Mouse (Mus musculus): ENCODE data around the gene Asic1. TPM values are rescaled to one million over a fixed set of nuclear protein-coding genes. Genes with fewer than 3 reads are reported as not detected.
A peak's percentile ranks its signal among the peaks of the same experiment; 100 is the strongest.

Asic1 gene
- polyA plus RNA-seq (2012; fragmentation: generic; extraction: Trizol) = 2.0 TPM

- H3ac ChIP-seq (ENCODE audit: control insufficient read depth, insufficient read length) = no peak within 1 kb of the TSS
- no peaks in the 10 kb centered on the region for H3K36me3 ChIP-seq (ENCODE audit: control insufficient read depth, insufficient read depth)
- peaks cover 44% of the 10 kb centered on the region for H3K27me3 ChIP-seq (ENCODE audit: control insufficient read depth, insufficient read depth, insufficient read length)
- TF ChIP-seq MYOG (IDR thresholded peaks at IDR 0.05; ENCODE audit: control insufficient read depth in 1 of 3, insufficient read depth in 1 of 3, insufficient read length in 2 of 3, low read depth in 2 of 3) = no peak
- TF ChIP-seq MAX (IDR thresholded peaks at IDR 0.05; ENCODE audit: low read depth) = no peak
- peak; percentile 15 for TF ChIP-seq REST (IDR thresholded peaks at IDR 0.05; ENCODE audit: insufficient read depth, insufficient read length)
- H3K4me3 ChIP-seq = no peak within 1 kb of the TSS
- H3K79me2 ChIP-seq (ENCODE audit: control insufficient read depth, insufficient read depth) = no peaks in the 10 kb centered on the region
- peak within 1 kb of the TSS; percentile 80 for H3K4me2 ChIP-seq (ENCODE audit: low read depth)
Measured at GRCm38 (mm10) chr15:99670154-99670821, at the start of gene Asic1. Gene Asic1 (plus strand): TSS chr15:99670368.

- TF ChIP-seq MYOG (IDR thresholded peaks at IDR 0.05; ENCODE audit: control insufficient read depth in 1 of 3, insufficient read depth in 1 of 3, insufficient read length in 2 of 3, low read depth in 2 of 3) (no peak), POLR2A (IDR thresholded peaks at IDR 0.05; ENCODE audit: insufficient read length, low read depth) (peak; percentile 19)
- H3K79me2 ChIP-seq (ENCODE audit: control insufficient read depth, insufficient read depth) = peaks cover 4% of the 10 kb centered on the region
- H3K27me3 ChIP-seq (ENCODE audit: control insufficient read depth, insufficient read depth, insufficient read length) = no peaks in the 10 kb centered on the region
- no peak overlapping the region for H3K4me3 ChIP-seq
- H3K4me2 ChIP-seq (ENCODE audit: low read depth) = no peak overlapping the region
- H3ac ChIP-seq (ENCODE audit: control insufficient read depth, insufficient read length) = no peak overlapping the region
- H3K36me3 ChIP-seq (ENCODE audit: control insufficient read depth, insufficient read depth) = peaks cover 65% of the 10 kb centered on the region
Measured at GRCm38 (mm10) chr15:99622063-99622462, 48.1 kb upstream of the Asic1 start.

- peaks cover 78% of the 10 kb centered on the region for H3K36me3 ChIP-seq (ENCODE audit: control insufficient read depth, insufficient read depth)
- no peak overlapping the region for H3K4me3 ChIP-seq
- no peaks in the 10 kb centered on the region for H3K79me2 ChIP-seq (ENCODE audit: control insufficient read depth, insufficient read depth)
- TF ChIP-seq POLR2AphosphoS2 (IDR thresholded peaks at IDR 0.05; ENCODE audit: insufficient read length, low read depth) (no peak), SRF (IDR thresholded peaks at IDR 0.05; ENCODE audit: control insufficient read depth, insufficient read length, low read depth) (no peak), REST (IDR thresholded peaks at IDR 0.05; ENCODE audit: insufficient read depth, insufficient read length) (no peak), E2F4 (IDR thresholded peaks at IDR 0.05; ENCODE audit: insufficient read depth) (no peak), MYOD1 (IDR thresholded peaks at IDR 0.05; ENCODE audit: control insufficient read depth in 1 of 3, insufficient read length in 2 of 3, low read depth in 2 of 3) (no peak), MYOG (IDR thresholded peaks at IDR 0.05; ENCODE audit: control insufficient read depth in 1 of 3, insufficient read depth in 1 of 3, insufficient read length in 2 of 3, low read depth in 2 of 3) (no peak), POLR2A (IDR thresholded peaks at IDR 0.05; ENCODE audit: insufficient read length, low read depth) (no peak), TCF3 (IDR thresholded peaks at IDR 0.05; ENCODE audit: insufficient read length, low read depth) (no peak), MAX (IDR thresholded peaks at IDR 0.05; ENCODE audit: low read depth) (no peak), CEBPB (IDR thresholded peaks at IDR 0.05; ENCODE audit: insufficient read depth, poor library complexity, severe bottlenecking) (no peak), TCF12 (IDR thresholded peaks at IDR 0.05; ENCODE audit: insufficient read depth, poor library complexity, severe bottlenecking) (no peak), USF1 (IDR thresholded peaks at IDR 0.05; ENCODE audit: low read depth) (no peak)
- H3K27me3 ChIP-seq (ENCODE audit: control insufficient read depth, insufficient read depth, insufficient read length) = no peaks in the 10 kb centered on the region
- H3K4me2 ChIP-seq (ENCODE audit: low read depth) = no peak overlapping the region
- no peak overlapping the region for H3ac ChIP-seq (ENCODE audit: control insufficient read depth, insufficient read length)
Measured at GRCm38 (mm10) chr15:99631618-99632017, 38.5 kb upstream of the Asic1 start.

GRCm38 (mm10) chr15:99634702-99635101, 35.5 kb upstream of the Asic1 start:
- no peak overlapping the region for H3K4me2 ChIP-seq (ENCODE audit: low read depth)
- peaks cover under 1% of the 10 kb centered on the region for H3K79me2 ChIP-seq (ENCODE audit: control insufficient read depth, insufficient read depth)
- H3K4me3 ChIP-seq = no peak overlapping the region
- H3ac ChIP-seq (ENCODE audit: control insufficient read depth, insufficient read length) = no peak overlapping the region
- TF ChIP-seq MYOG (IDR thresholded peaks at IDR 0.05; ENCODE audit: control insufficient read depth in 1 of 3, insufficient read depth in 1 of 3, insufficient read length in 2 of 3, low read depth in 2 of 3) = no peak
- no peak for TF ChIP-seq TCF3 (IDR thresholded peaks at IDR 0.05; ENCODE audit: insufficient read length, low read depth)
- no peak for TF ChIP-seq POLR2AphosphoS2 (IDR thresholded peaks at IDR 0.05; ENCODE audit: insufficient read length, low read depth)
- TF ChIP-seq TCF12 (IDR thresholded peaks at IDR 0.05; ENCODE audit: insufficient read depth, poor library complexity, severe bottlenecking) = no peak
- no peak for TF ChIP-seq USF1 (IDR thresholded peaks at IDR 0.05; ENCODE audit: low read depth)
- no peak for TF ChIP-seq E2F4 (IDR thresholded peaks at IDR 0.05; ENCODE audit: insufficient read depth)
- no peak for TF ChIP-seq POLR2A (IDR thresholded peaks at IDR 0.05; ENCODE audit: insufficient read length, low read depth)
- no peak for TF ChIP-seq REST (IDR thresholded peaks at IDR 0.05; ENCODE audit: insufficient read depth, insufficient read length)
- TF ChIP-seq MAX (IDR thresholded peaks at IDR 0.05; ENCODE audit: low read depth) = no peak
- TF ChIP-seq SRF (IDR thresholded peaks at IDR 0.05; ENCODE audit: control insufficient read depth, insufficient read length, low read depth) = no peak
- TF ChIP-seq CEBPB (IDR thresholded peaks at IDR 0.05; ENCODE audit: insufficient read depth, poor library complexity, severe bottlenecking) = no peak
- TF ChIP-seq MYOD1 (IDR thresholded peaks at IDR 0.05; ENCODE audit: control insufficient read depth in 1 of 3, insufficient read length in 2 of 3, low read depth in 2 of 3) = no peak
- no peaks in the 10 kb centered on the region for H3K27me3 ChIP-seq (ENCODE audit: control insufficient read depth, insufficient read depth, insufficient read length)
- H3K36me3 ChIP-seq (ENCODE audit: control insufficient read depth, insufficient read depth) = peaks cover 82% of the 10 kb centered on the region

- Histone ChIP-seq H3K36me3 (ENCODE audit: control insufficient read depth, insufficient read depth) (peaks cover 71% of the 10 kb centered on the region), H3K4me2 (ENCODE audit: low read depth) (no peak overlapping the region), H3ac (ENCODE audit: control insufficient read depth, insufficient read length) (no peak overlapping the region), H3K79me2 (ENCODE audit: control insufficient read depth, insufficient read depth) (peaks cover 29% of the 10 kb centered on the region), H3K4me3 (no peak overlapping the region), H3K27me3 (ENCODE audit: control insufficient read depth, insufficient read depth, insufficient read length) (no peaks in the 10 kb centered on the region)
- TF ChIP-seq MYOG (IDR thresholded peaks at IDR 0.05; ENCODE audit: control insufficient read depth in 1 of 3, insufficient read depth in 1 of 3, insufficient read length in 2 of 3, low read depth in 2 of 3) = no peak
- TF ChIP-seq TCF3 (IDR thresholded peaks at IDR 0.05; ENCODE audit: insufficient read length, low read depth) = no peak
- no peak for TF ChIP-seq MAX (IDR thresholded peaks at IDR 0.05; ENCODE audit: low read depth)
- no peak for TF ChIP-seq CEBPB (IDR thresholded peaks at IDR 0.05; ENCODE audit: insufficient read depth, poor library complexity, severe bottlenecking)
- no peak for TF ChIP-seq POLR2AphosphoS2 (IDR thresholded peaks at IDR 0.05; ENCODE audit: insufficient read length, low read depth)
- TF ChIP-seq POLR2A (IDR thresholded peaks at IDR 0.05; ENCODE audit: insufficient read length, low read depth) = no peak
- TF ChIP-seq MYOD1 (IDR thresholded peaks at IDR 0.05; ENCODE audit: control insufficient read depth in 1 of 3, insufficient read length in 2 of 3, low read depth in 2 of 3) = no peak
- no peak for TF ChIP-seq SRF (IDR thresholded peaks at IDR 0.05; ENCODE audit: control insufficient read depth, insufficient read length, low read depth)
Measured at GRCm38 (mm10) chr15:99637405-99638123, 32.6 kb upstream of the Asic1 start.

All from myocyte (in vitro differentiated cells).